ENCODE assay signal across 8 mouse cellular contexts in the genomic region with DNA sequence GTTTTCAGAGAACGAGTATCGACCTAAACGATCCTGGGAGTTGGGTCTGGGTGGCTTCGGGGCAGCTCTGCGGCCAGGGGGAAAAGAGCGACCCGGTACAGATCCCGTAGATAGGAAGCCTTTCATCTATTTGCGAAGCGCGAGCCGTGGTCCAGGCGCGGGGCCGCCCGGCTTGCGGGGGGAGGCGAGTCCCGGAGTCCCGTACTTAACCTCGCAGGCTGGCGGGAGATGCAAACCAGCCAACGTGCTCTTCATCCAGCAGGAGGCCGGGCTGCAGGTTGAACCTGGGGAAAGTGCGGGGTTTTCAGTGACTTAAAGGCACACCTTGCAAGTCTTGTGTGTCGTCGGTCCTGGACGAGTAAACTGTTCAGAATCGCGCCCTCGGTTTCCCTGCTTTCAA. TPM values are rescaled to one million over a fixed set of nuclear protein-coding genes. Genes with fewer than 3 reads are reported as not detected.
DNase-seq lines count a peak whose midpoint lies in the region; ATAC-seq and TF ChIP-seq lines count a peak whose summit lies in the region.

No protein-coding gene starts in this region.

- 0% methylated on average over 31 of the region's 31 CpGs for WGBS in kidney, embryonic 15.5 days
- WGBS in hindbrain, embryonic 16.5 days: under 1% methylated on average over 31 of the region's 31 CpGs

- H3K9me3 ChIP-seq in kidney, embryonic 15.5 days (replicated peaks): no peaks in the 10 kb centered on the region
- no peaks in the 10 kb centered on the region for H3K9me3 ChIP-seq in hindbrain, embryonic 16.5 days (ENCODE audit: control insufficient read depth, low read length)

- peaks cover 57% of the 10 kb centered on the region for H3K36me3 ChIP-seq in kidney, embryonic 15.5 days
- peaks cover 20% of the 10 kb centered on the region for H3K36me3 ChIP-seq in hindbrain, embryonic 16.5 days (ENCODE audit: control insufficient read depth, insufficient read depth, low read length)

- H3K27ac ChIP-seq in kidney, embryonic 15.5 days: peak overlapping the region; percentile 70
- H3K27ac ChIP-seq in cortical plate, adult 2 months (ENCODE audit: insufficient read depth, low read length): no peak overlapping the region
- H3K27ac ChIP-seq in hindbrain, embryonic 16.5 days (ENCODE audit: low read depth, low read length): peak overlapping the region; percentile 80

- TF ChIP-seq CTCF in cortical plate, adult 2 months (IDR thresholded peaks at IDR 0.05; ENCODE audit: extremely low read depth, insufficient read depth, low read length): no peak

- DNase-seq in kidney, adult 9 months: no peak
- DNase-seq in ES-CJ7 (ENCODE audit: low read depth, low spot score): peak; percentile 41
- no peak for DNase-seq in yolk sac, embryonic 10.5 days (ENCODE audit: low spot score)
- no peak for DNase-seq in layer of hippocampus, adult 8-10 months (ENCODE audit: low spot score in 2 of 2)

- TF ChIP-seq POLR2A in cortical plate, adult 2 months (IDR thresholded peaks at IDR 0.05; ENCODE audit: extremely low read depth, insufficient read depth, low read length): no peak

- peak overlapping the region; percentile 80 for H3K9ac ChIP-seq in kidney, embryonic 15.5 days
- peak overlapping the region; percentile 92 for H3K9ac ChIP-seq in hindbrain, embryonic 16.5 days (ENCODE audit: low read depth, low read length)

- H3K4me3 ChIP-seq in kidney, embryonic 15.5 days (replicated peaks): peak overlapping the region; percentile 95
- H3K4me3 ChIP-seq in cortical plate, adult 2 months (ENCODE audit: insufficient read depth, low read length): peak overlapping the region; percentile 80
- peak overlapping the region; percentile 98 for H3K4me3 ChIP-seq in hindbrain, embryonic 16.5 days (ENCODE audit: low read length)

- no peaks in the 10 kb centered on the region for H3K27me3 ChIP-seq in kidney, embryonic 15.5 days
- no peaks in the 10 kb centered on the region for H3K27me3 ChIP-seq in hindbrain, embryonic 16.5 days (replicated peaks; ENCODE audit: control insufficient read depth, insufficient read depth, low read length)

- H3K4me1 ChIP-seq in kidney, embryonic 15.5 days: peaks cover 24% of the 10 kb centered on the region
- peaks cover 7% of the 10 kb centered on the region for H3K4me1 ChIP-seq in cortical plate, adult 2 months (ENCODE audit: control insufficient read depth, insufficient read depth, low read length)
- H3K4me1 ChIP-seq in hindbrain, embryonic 16.5 days (ENCODE audit: control insufficient read depth, insufficient read depth, low read depth, low read length): peaks cover 18% of the 10 kb centered on the region

- H3K4me2 ChIP-seq in kidney, embryonic 15.5 days: peak overlapping the region; percentile 70
- H3K4me2 ChIP-seq in hindbrain, embryonic 16.5 days (ENCODE audit: low read length): peak overlapping the region; percentile 77

- no peak; the same call in 1 of the 2 replicates for ATAC-seq in kidney, embryonic 15.5 days (replicated peaks; ENCODE audit: low FRiP score)
- ATAC-seq in hindbrain, embryonic 16.5 days: no peak; the same call in 1 of the 2 replicates
- peak; percentile 54 for ATAC-seq in megakaryocyte, adult 5-6 weeks (ENCODE audit: poor library complexity, severe bottlenecking)

RNA-seq across cellular contexts. Expression of gene Drosha, which starts 0.3 kb away (rescaled TPM):
- polyA plus RNA-seq in kidney, embryonic 15.5 days (2015; fragmentation: Nextera tagmentation; extraction: Ambion mirVana): 41.4 and 44.7 TPM in 2 replicates
- polyA plus RNA-seq in cortical plate, adult 2 months (2012; rRNA removed): 50.5 and 52.9 TPM in 2 replicates
- 42.7 and 56.4 TPM in 2 replicates for polyA plus RNA-seq in hindbrain, embryonic 16.5 days (2015; fragmentation: Nextera tagmentation; extraction: Ambion mirVana)
- 14.7 and 16.7 TPM in 2 replicates for total RNA-seq in megakaryocyte, adult 5-6 weeks (2015)
- total RNA-seq in megakaryocyte, adult 5-6 weeks (2017): 10.8 and 11.0 TPM in 2 replicates
- total RNA-seq in layer of hippocampus, adult 8-10 months (2022): 10 to 100 TPM; 78.1 to 87.8 (median 84.3) TPM

RNA-seq across cellular contexts. Expression of gene 6030458C11Rik, which starts 0.5 kb away (rescaled TPM):
- 41.1 and 43.1 TPM in 2 replicates for polyA plus RNA-seq in kidney, embryonic 15.5 days (2015; fragmentation: Nextera tagmentation; extraction: Ambion mirVana)
- polyA plus RNA-seq in cortical plate, adult 2 months (2012; rRNA removed): 24.9 and 25.2 TPM in 2 replicates
- polyA plus RNA-seq in hindbrain, embryonic 16.5 days (2015; fragmentation: Nextera tagmentation; extraction: Ambion mirVana): 28.8 and 33.7 TPM in 2 replicates
- total RNA-seq in megakaryocyte, adult 5-6 weeks (2015): 8.1 and 9.1 TPM in 2 replicates
- total RNA-seq in megakaryocyte, adult 5-6 weeks (2017): 13.4 and 16.0 TPM in 2 replicates
- 10 to 100 TPM; 25.5 to 31.1 (median 28.5) TPM for total RNA-seq in layer of hippocampus, adult 8-10 months (2022)
